Mouse (Mus musculus): ENCODE data around the gene Selenom. TPM values are rescaled to one million over a fixed set of nuclear protein-coding genes. Genes with fewer than 3 reads are reported as not detected.

Gene Selenom
- polyA plus RNA-seq, 1 experiment from 2014 or later, result 119 TPM

GRCm38 (mm10) chr11:3526979-3527738 lies 12.7 kb downstream of the Selenom start:
- Histone ChIP-seq H3K27me3 (ENCODE audit: control insufficient read depth, insufficient read depth, low read length) (no peaks in the 10 kb centered on the region), H3K9me3 (replicated peaks; ENCODE audit: control insufficient read depth, low read length) (no peaks in the 10 kb centered on the region), H3K4me3 (ENCODE audit: low read length) (peak overlapping the region; percentile 24), H3K9ac (ENCODE audit: low read length) (peak overlapping the region; percentile 72), H3K36me3 (ENCODE audit: control insufficient read depth, insufficient read depth) (peaks cover 70% of the 10 kb centered on the region), H3K4me2 (ENCODE audit: low read depth, low read length) (peak overlapping the region; percentile 57), H3K4me1 (ENCODE audit: control insufficient read depth, insufficient read depth, low read length) (peaks cover 19% of the 10 kb centered on the region), H3K27ac (ENCODE audit: low read length) (peak overlapping the region; percentile 85)
- peak; percentile 7; the same call in 1 of the 2 replicates for ATAC-seq (replicated peaks; ENCODE audit: extremely low read depth, insufficient read depth, low FRiP score)
- 86% methylated on average over 24 of the region's 24 CpGs for WGBS

GRCm38 (mm10) chr11:3527766-3528165 lies 13.3 kb downstream of the Selenom start:
- Histone ChIP-seq H3K36me3 (ENCODE audit: control insufficient read depth, insufficient read depth) (peaks cover 69% of the 10 kb centered on the region), H3K27me3 (ENCODE audit: control insufficient read depth, insufficient read depth, low read length) (no peaks in the 10 kb centered on the region), H3K9me3 (replicated peaks; ENCODE audit: control insufficient read depth, low read length) (no peaks in the 10 kb centered on the region), H3K4me1 (ENCODE audit: control insufficient read depth, insufficient read depth, low read length) (peaks cover 19% of the 10 kb centered on the region), H3K9ac (ENCODE audit: low read length) (peak overlapping the region; percentile 72), H3K4me2 (ENCODE audit: low read depth, low read length) (peak overlapping the region; percentile 57), H3K4me3 (ENCODE audit: low read length) (peak overlapping the region; percentile 24), H3K27ac (ENCODE audit: low read length) (peak overlapping the region; percentile 85)
- ATAC-seq (replicated peaks; ENCODE audit: extremely low read depth, insufficient read depth, low FRiP score), result peak; percentile 82
- 54% methylated on average over 8 of the region's 8 CpGs for WGBS

GRCm38 (mm10) chr11:3528208-3528607 lies 13.7 kb downstream of the Selenom start:
- ATAC-seq (replicated peaks; ENCODE audit: extremely low read depth, insufficient read depth, low FRiP score), result no peak
- H3K4me1 ChIP-seq (ENCODE audit: control insufficient read depth, insufficient read depth, low read length), result peaks cover 19% of the 10 kb centered on the region
- peak overlapping the region; percentile 72 for H3K9ac ChIP-seq (ENCODE audit: low read length)
- peak overlapping the region; percentile 63 for H3K27ac ChIP-seq (ENCODE audit: low read length)
- no peaks in the 10 kb centered on the region for H3K27me3 ChIP-seq (ENCODE audit: control insufficient read depth, insufficient read depth, low read length)
- H3K4me3 ChIP-seq (ENCODE audit: low read length), result no peak overlapping the region
- no peaks in the 10 kb centered on the region for H3K9me3 ChIP-seq (replicated peaks; ENCODE audit: control insufficient read depth, low read length)
- peaks cover 71% of the 10 kb centered on the region for H3K36me3 ChIP-seq (ENCODE audit: control insufficient read depth, insufficient read depth)
- H3K4me2 ChIP-seq (ENCODE audit: low read depth, low read length), result no peak overlapping the region
- whole genome bisulfite sequencing, result 91% methylated on average over 6 of the region's 6 CpGs

- no peak overlapping the region for H3K9ac ChIP-seq (ENCODE audit: low read length)
- 78% methylated on average over 20 of the region's 20 CpGs for WGBS
- H3K36me3 ChIP-seq (ENCODE audit: control insufficient read depth, insufficient read depth), result peaks cover 71% of the 10 kb centered on the region
- no peak for ATAC-seq (replicated peaks; ENCODE audit: extremely low read depth, insufficient read depth, low FRiP score)
- H3K9me3 ChIP-seq (replicated peaks; ENCODE audit: control insufficient read depth, low read length), result no peaks in the 10 kb centered on the region
- no peak overlapping the region for H3K4me2 ChIP-seq (ENCODE audit: low read depth, low read length)
- H3K4me1 ChIP-seq (ENCODE audit: control insufficient read depth, insufficient read depth, low read length), result peaks cover 22% of the 10 kb centered on the region
- no peak overlapping the region for H3K27ac ChIP-seq (ENCODE audit: low read length)
- H3K4me3 ChIP-seq (ENCODE audit: low read length), result no peak overlapping the region
- H3K27me3 ChIP-seq (ENCODE audit: control insufficient read depth, insufficient read depth, low read length), result no peaks in the 10 kb centered on the region
Measured at GRCm38 (mm10) chr11:3529476-3530252, 15.2 kb downstream of the Selenom start.

- Histone ChIP-seq H3K4me3 (ENCODE audit: low read length) (no peak overlapping the region), H3K27ac (ENCODE audit: low read length) (no peak overlapping the region), H3K4me1 (ENCODE audit: control insufficient read depth, insufficient read depth, low read length) (peaks cover 27% of the 10 kb centered on the region), H3K27me3 (ENCODE audit: control insufficient read depth, insufficient read depth, low read length) (no peaks in the 10 kb centered on the region), H3K9me3 (replicated peaks; ENCODE audit: control insufficient read depth, low read length) (no peaks in the 10 kb centered on the region), H3K36me3 (ENCODE audit: control insufficient read depth, insufficient read depth) (peaks cover 65% of the 10 kb centered on the region), H3K4me2 (ENCODE audit: low read depth, low read length) (no peak overlapping the region), H3K9ac (ENCODE audit: low read length) (no peak overlapping the region)
- ATAC-seq (replicated peaks; ENCODE audit: extremely low read depth, insufficient read depth, low FRiP score), result no peak
- WGBS, result 88% methylated on average over 3 of the region's 3 CpGs
Measured at GRCm38 (mm10) chr11:3530731-3531130, 16.2 kb downstream of the Selenom start.

- ATAC-seq (replicated peaks; ENCODE audit: extremely low read depth, insufficient read depth, low FRiP score), result no peak
- no peaks in the 10 kb centered on the region for H3K27me3 ChIP-seq (ENCODE audit: control insufficient read depth, insufficient read depth, low read length)
- no peak overlapping the region for H3K4me3 ChIP-seq (ENCODE audit: low read length)
- 81% methylated on average over 6 of the region's 6 CpGs for WGBS
- no peak overlapping the region for H3K9ac ChIP-seq (ENCODE audit: low read length)
- H3K9me3 ChIP-seq (replicated peaks; ENCODE audit: control insufficient read depth, low read length), result no peaks in the 10 kb centered on the region
- H3K36me3 ChIP-seq (ENCODE audit: control insufficient read depth, insufficient read depth), result peaks cover 57% of the 10 kb centered on the region
- no peak overlapping the region for H3K4me2 ChIP-seq (ENCODE audit: low read depth, low read length)
- H3K27ac ChIP-seq (ENCODE audit: low read length), result no peak overlapping the region
- H3K4me1 ChIP-seq (ENCODE audit: control insufficient read depth, insufficient read depth, low read length), result peaks cover 29% of the 10 kb centered on the region
Measured at GRCm38 (mm10) chr11:3531634-3532033, 17.1 kb downstream of the Selenom start.

GRCm38 (mm10) chr11:3532101-3532931 lies 17.8 kb downstream of the Selenom start:
- Histone ChIP-seq H3K27me3 (ENCODE audit: control insufficient read depth, insufficient read depth, low read length) (no peaks in the 10 kb centered on the region), H3K4me3 (ENCODE audit: low read length) (no peak overlapping the region), H3K4me2 (ENCODE audit: low read depth, low read length) (no peak overlapping the region), H3K4me1 (ENCODE audit: control insufficient read depth, insufficient read depth, low read length) (peaks cover 29% of the 10 kb centered on the region), H3K27ac (ENCODE audit: low read length) (no peak overlapping the region), H3K9me3 (replicated peaks; ENCODE audit: control insufficient read depth, low read length) (no peaks in the 10 kb centered on the region), H3K9ac (ENCODE audit: low read length) (no peak overlapping the region), H3K36me3 (ENCODE audit: control insufficient read depth, insufficient read depth) (peaks cover 52% of the 10 kb centered on the region)
- WGBS, result 86% methylated on average over 16 of the region's 16 CpGs
- no peak for ATAC-seq (replicated peaks; ENCODE audit: extremely low read depth, insufficient read depth, low FRiP score)

- no peak overlapping the region for H3K4me3 ChIP-seq (ENCODE audit: low read length)
- H3K9ac ChIP-seq (ENCODE audit: low read length), result no peak overlapping the region
- no peak overlapping the region for H3K27ac ChIP-seq (ENCODE audit: low read length)
- no peak for ATAC-seq (replicated peaks; ENCODE audit: extremely low read depth, insufficient read depth, low FRiP score)
- WGBS, result 87% methylated on average over 17 of the region's 17 CpGs
- no peaks in the 10 kb centered on the region for H3K27me3 ChIP-seq (ENCODE audit: control insufficient read depth, insufficient read depth, low read length)
- no peak overlapping the region for H3K4me2 ChIP-seq (ENCODE audit: low read depth, low read length)
- H3K4me1 ChIP-seq (ENCODE audit: control insufficient read depth, insufficient read depth, low read length), result peaks cover 31% of the 10 kb centered on the region
- H3K9me3 ChIP-seq (replicated peaks; ENCODE audit: control insufficient read depth, low read length), result no peaks in the 10 kb centered on the region
- peaks cover 46% of the 10 kb centered on the region for H3K36me3 ChIP-seq (ENCODE audit: control insufficient read depth, insufficient read depth)
Measured at GRCm38 (mm10) chr11:3533406-3533932, 19.0 kb downstream of the Selenom start.
